Mouse (Mus musculus): ENCODE data around the gene Wfdc1. TPM values are rescaled to one million over a fixed set of nuclear protein-coding genes. Genes with fewer than 3 reads are reported as not detected.
A peak's percentile ranks its signal among the peaks of the same experiment; 100 is the strongest.

Wfdc1 gene
- polyA plus RNA-seq, 1 experiment from 2014 or later: 7.5 TPM

DNA sequence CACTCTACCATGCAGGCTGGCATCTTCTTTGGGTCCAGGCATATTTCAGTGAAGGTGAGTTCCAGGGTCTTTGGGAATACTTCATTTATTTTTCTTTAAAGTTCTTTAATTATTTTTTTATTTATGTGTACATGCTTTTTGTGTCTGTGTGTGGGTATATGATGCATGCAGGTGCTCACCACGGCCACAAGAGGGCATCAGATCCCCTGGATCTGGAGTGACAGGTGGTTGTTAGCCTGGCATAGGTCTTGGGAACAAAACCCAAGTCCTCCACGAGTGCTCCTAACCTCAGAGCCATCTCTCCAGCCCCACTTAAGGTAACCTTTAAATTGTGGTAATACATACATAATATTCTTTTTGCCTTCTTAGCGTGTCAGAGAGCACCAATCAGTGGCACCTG, 20.0 kb upstream of the Wfdc1 start:
- Histone ChIP-seq H3K27me3 (ENCODE audit: control insufficient read depth, insufficient read depth, low read length) (no peaks in the 10 kb centered on the region), H3K4me2 (ENCODE audit: low read depth, low read length) (no peak overlapping the region), H3K27ac (ENCODE audit: low read length) (no peak overlapping the region), H3K9me3 (replicated peaks; ENCODE audit: control insufficient read depth, low read length) (peaks cover 4% of the 10 kb centered on the region), H3K4me3 (ENCODE audit: low read length) (no peak overlapping the region), H3K36me3 (ENCODE audit: control insufficient read depth, insufficient read depth) (no peaks in the 10 kb centered on the region), H3K9ac (ENCODE audit: low read length) (no peak overlapping the region), H3K4me1 (ENCODE audit: control insufficient read depth, insufficient read depth, low read length) (no peaks in the 10 kb centered on the region)
- WGBS: 64% methylated on average over 3 of the region's 3 CpGs
- ATAC-seq (replicated peaks; ENCODE audit: extremely low read depth, insufficient read depth, low FRiP score): no peak

DNA sequence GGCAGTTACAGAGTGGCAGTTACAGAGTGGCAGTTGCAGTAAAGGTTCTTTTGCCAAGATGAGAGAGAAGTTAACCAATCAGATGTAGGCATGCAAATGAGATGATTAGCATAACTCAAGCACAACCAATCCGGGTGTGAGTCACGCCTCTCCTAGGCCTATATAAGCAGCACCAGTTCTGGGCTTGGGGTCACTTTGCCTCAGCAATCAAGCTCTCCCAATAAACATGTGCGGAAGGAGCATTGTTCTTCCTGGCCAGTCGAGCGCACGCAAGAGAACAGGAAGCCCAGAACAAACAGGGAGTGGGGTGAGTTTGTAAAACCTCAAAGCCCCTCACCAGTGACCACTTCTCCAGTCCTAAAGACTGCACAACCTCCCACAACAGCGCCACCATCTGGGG, 19.3 kb upstream of the Wfdc1 start:
- Histone ChIP-seq H3K27ac (ENCODE audit: low read length) (no peak overlapping the region), H3K4me3 (ENCODE audit: low read length) (no peak overlapping the region), H3K9me3 (replicated peaks; ENCODE audit: control insufficient read depth, low read length) (peaks cover 4% of the 10 kb centered on the region), H3K4me2 (ENCODE audit: low read depth, low read length) (no peak overlapping the region), H3K27me3 (ENCODE audit: control insufficient read depth, insufficient read depth, low read length) (no peaks in the 10 kb centered on the region; the same call in 1 of the 2 replicates), H3K36me3 (ENCODE audit: control insufficient read depth, insufficient read depth) (no peaks in the 10 kb centered on the region), H3K4me1 (ENCODE audit: control insufficient read depth, insufficient read depth, low read length) (no peaks in the 10 kb centered on the region), H3K9ac (ENCODE audit: low read length) (no peak overlapping the region)
- WGBS: 81% methylated on average over 7 of the region's 7 CpGs
- no peak for ATAC-seq (replicated peaks; ENCODE audit: extremely low read depth, insufficient read depth, low FRiP score)

DNA sequence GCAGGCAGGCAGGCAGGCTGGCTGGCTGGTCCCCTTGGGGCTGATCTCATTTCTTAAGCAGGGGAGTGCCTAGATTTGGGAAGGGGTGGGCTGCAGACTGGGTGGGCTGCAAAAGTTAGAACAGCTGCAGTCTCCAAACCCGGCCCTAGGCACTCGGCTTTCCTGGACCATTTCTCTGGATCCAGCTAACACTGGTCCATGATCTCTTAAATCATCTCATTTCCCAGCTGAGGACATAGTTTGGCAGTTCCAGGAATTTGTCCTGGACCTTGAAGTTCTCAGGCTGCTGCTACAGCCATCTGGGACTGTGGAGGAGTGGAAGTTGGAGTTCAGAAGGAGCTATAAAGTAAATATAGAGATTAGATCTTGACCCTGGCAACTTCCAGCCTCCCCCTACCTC, 14.8 kb upstream of the Wfdc1 start:
- Histone ChIP-seq H3K4me1 (ENCODE audit: control insufficient read depth, insufficient read depth, low read length) (no peaks in the 10 kb centered on the region), H3K36me3 (ENCODE audit: control insufficient read depth, insufficient read depth) (no peaks in the 10 kb centered on the region), H3K4me2 (ENCODE audit: low read depth, low read length) (no peak overlapping the region), H3K9me3 (replicated peaks; ENCODE audit: control insufficient read depth, low read length) (peaks cover 2% of the 10 kb centered on the region), H3K27ac (ENCODE audit: low read length) (no peak overlapping the region), H3K9ac (ENCODE audit: low read length) (no peak overlapping the region), H3K27me3 (ENCODE audit: control insufficient read depth, insufficient read depth, low read length) (no peaks in the 10 kb centered on the region; the same call in 1 of the 2 replicates), H3K4me3 (ENCODE audit: low read length) (no peak overlapping the region)
- ATAC-seq (replicated peaks; ENCODE audit: extremely low read depth, insufficient read depth, low FRiP score): peak; percentile 23; the same call in 1 of the 2 replicates
- 44% methylated on average over 2 of the region's 2 CpGs for WGBS

DNA sequence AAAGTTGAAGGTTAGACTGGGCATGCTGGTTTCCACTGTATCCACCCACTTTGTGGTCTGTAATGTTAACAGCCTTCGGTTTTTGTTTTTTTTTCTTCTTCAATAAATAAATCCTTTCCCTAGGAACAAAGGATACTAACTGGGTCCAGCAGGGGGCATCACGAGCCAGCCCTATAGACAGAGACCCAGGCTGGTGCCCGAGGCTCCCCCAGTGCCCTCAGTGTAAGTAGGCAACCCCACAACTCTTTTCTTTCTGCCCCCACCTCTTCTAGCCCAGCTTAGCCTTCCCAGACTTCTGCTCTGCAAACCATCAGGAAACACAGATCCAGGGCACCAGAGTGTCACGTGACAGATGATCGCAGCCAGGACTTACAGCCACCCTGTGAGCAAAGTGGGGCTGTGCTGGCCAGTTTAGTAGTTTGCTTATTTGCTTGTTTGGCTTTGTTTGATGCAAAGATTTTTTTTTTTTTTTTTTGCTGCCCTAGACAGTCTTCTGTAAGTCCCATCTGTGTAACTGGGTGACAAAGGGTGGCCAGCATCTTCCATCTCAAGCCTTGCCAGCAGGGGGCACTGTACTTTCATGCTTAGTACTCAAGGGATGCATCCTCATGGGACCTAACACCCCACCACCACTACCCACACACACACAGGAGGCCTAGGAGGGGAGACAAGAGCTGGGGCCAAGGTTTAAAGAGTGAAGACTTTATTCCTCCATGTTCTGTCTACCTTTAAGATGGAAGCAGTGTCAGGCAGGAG, 9.3 kb upstream of the Wfdc1 start:
- Histone ChIP-seq H3K27me3 (ENCODE audit: control insufficient read depth, insufficient read depth, low read length) (no peaks in the 10 kb centered on the region), H3K36me3 (ENCODE audit: control insufficient read depth, insufficient read depth) (no peaks in the 10 kb centered on the region), H3K9me3 (replicated peaks; ENCODE audit: control insufficient read depth, low read length) (peaks cover 3% of the 10 kb centered on the region; the same call in 1 of the 2 replicates), H3K4me2 (ENCODE audit: low read depth, low read length) (no peak overlapping the region), H3K27ac (ENCODE audit: low read length) (no peak overlapping the region), H3K4me1 (ENCODE audit: control insufficient read depth, insufficient read depth, low read length) (peaks cover 10% of the 10 kb centered on the region), H3K9ac (ENCODE audit: low read length) (no peak overlapping the region), H3K4me3 (ENCODE audit: low read length) (no peak overlapping the region)
- no peak; the same call in 1 of the 2 replicates for ATAC-seq (replicated peaks; ENCODE audit: extremely low read depth, insufficient read depth, low FRiP score)
- WGBS: 43% methylated on average over 5 of the region's 5 CpGs

DNA sequence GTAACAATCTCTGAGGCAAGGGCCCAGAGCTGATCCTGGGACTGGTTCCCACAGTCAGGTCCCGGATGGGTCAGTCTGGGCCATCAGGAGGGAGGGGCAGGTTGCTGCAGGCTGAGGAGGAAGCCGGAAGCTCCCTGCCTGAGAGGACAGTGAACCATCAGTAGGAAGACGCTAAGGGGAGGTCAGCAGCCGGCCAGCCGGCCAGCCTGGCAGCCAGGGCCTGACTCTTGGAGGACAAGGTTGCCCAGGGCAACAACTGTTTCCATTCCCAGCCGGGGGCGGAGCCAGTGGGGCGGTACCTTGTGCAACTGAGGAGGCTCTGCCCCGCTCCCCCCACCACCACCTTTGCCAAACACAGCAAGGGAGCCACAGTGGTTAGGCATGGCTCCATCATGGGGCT, 5.1 kb upstream of the Wfdc1 start:
- Histone ChIP-seq H3K9ac (ENCODE audit: low read length) (no peak overlapping the region), H3K27ac (ENCODE audit: low read length) (no peak overlapping the region; the same call in 1 of the 2 replicates)
- 6% methylated on average over 9 of the region's 9 CpGs for WGBS

DNA sequence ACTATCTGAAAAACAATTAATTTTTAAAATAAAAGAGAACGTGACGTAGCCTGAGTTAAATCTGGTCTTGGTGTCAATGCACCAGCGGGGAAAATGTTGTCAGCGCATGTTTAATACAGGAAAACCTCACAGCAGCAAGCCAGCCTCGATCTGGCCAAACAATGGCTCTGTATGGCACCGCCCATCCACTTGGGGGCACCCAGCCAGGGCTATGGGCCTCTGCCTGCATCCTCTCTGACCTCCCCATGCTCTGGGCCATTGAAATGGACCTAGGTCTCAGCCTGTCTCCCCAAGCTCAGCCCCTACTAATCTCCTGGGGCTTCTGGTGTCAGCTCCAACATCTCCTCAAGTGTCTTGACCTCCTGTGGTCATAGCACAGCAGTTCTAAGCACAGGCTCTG, 4.3 kb upstream of the Wfdc1 start:
- no peak for ATAC-seq (replicated peaks; ENCODE audit: extremely low read depth, insufficient read depth, low FRiP score)
- WGBS: 69% methylated on average over 6 of the region's 6 CpGs

More for the DNA sequence above, 5.1 kb upstream of the Wfdc1 start:
- Histone ChIP-seq H3K9me3 (replicated peaks; ENCODE audit: control insufficient read depth, low read length) (peaks cover 3% of the 10 kb centered on the region; the same call in 1 of the 2 replicates), H3K36me3 (ENCODE audit: control insufficient read depth, insufficient read depth) (no peaks in the 10 kb centered on the region), H3K4me3 (ENCODE audit: low read length) (no peak overlapping the region), H3K27me3 (ENCODE audit: control insufficient read depth, insufficient read depth, low read length) (no peaks in the 10 kb centered on the region), H3K4me1 (ENCODE audit: control insufficient read depth, insufficient read depth, low read length) (peaks cover 20% of the 10 kb centered on the region), H3K4me2 (ENCODE audit: low read depth, low read length) (no peak overlapping the region)
- peak; percentile 63 for ATAC-seq (replicated peaks; ENCODE audit: extremely low read depth, insufficient read depth, low FRiP score)

DNA sequence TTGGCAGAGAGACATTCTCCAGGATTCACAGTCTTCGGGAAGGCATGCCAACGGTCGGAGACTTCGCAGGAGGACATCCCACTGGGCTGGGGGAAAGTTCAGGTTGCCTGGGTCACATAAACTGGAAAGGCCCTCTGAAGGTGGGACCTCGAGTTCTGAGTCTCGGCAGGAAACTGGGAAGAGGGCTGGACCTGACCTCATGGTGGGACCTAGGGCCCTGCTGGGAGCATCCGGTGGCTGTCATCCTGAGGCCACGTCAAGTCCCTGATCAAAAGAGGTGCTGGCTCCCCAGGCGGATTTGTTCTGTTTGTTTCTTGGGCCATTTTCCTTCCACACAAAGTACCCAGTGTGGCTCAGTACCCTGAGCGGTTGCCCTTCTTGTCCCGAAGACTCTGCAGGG, 2.7 kb upstream of the Wfdc1 start:
- no peak overlapping the region for H3K4me2 ChIP-seq (ENCODE audit: low read depth, low read length)
- no peak overlapping the region for H3K27ac ChIP-seq (ENCODE audit: low read length)
- no peaks in the 10 kb centered on the region for H3K36me3 ChIP-seq (ENCODE audit: control insufficient read depth, insufficient read depth)
- H3K9me3 ChIP-seq (replicated peaks; ENCODE audit: control insufficient read depth, low read length): no peaks in the 10 kb centered on the region
- peaks cover 27% of the 10 kb centered on the region for H3K4me1 ChIP-seq (ENCODE audit: control insufficient read depth, insufficient read depth, low read length)
- no peak overlapping the region for H3K4me3 ChIP-seq (ENCODE audit: low read length)
- WGBS: 70% methylated on average over 11 of the region's 11 CpGs
- no peak overlapping the region for H3K9ac ChIP-seq (ENCODE audit: low read length)
- no peak for ATAC-seq (replicated peaks; ENCODE audit: extremely low read depth, insufficient read depth, low FRiP score)
- H3K27me3 ChIP-seq (ENCODE audit: control insufficient read depth, insufficient read depth, low read length): no peaks in the 10 kb centered on the region

More for the DNA sequence above, 4.3 kb upstream of the Wfdc1 start:
- Histone ChIP-seq H3K36me3 (ENCODE audit: control insufficient read depth, insufficient read depth) (no peaks in the 10 kb centered on the region), H3K27me3 (ENCODE audit: control insufficient read depth, insufficient read depth, low read length) (no peaks in the 10 kb centered on the region), H3K9ac (ENCODE audit: low read length) (no peak overlapping the region), H3K9me3 (replicated peaks; ENCODE audit: control insufficient read depth, low read length) (peaks cover 3% of the 10 kb centered on the region; the same call in 1 of the 2 replicates), H3K4me2 (ENCODE audit: low read depth, low read length) (no peak overlapping the region), H3K4me3 (ENCODE audit: low read length) (no peak overlapping the region), H3K27ac (ENCODE audit: low read length) (no peak overlapping the region), H3K4me1 (ENCODE audit: control insufficient read depth, insufficient read depth, low read length) (peaks cover 27% of the 10 kb centered on the region)

DNA sequence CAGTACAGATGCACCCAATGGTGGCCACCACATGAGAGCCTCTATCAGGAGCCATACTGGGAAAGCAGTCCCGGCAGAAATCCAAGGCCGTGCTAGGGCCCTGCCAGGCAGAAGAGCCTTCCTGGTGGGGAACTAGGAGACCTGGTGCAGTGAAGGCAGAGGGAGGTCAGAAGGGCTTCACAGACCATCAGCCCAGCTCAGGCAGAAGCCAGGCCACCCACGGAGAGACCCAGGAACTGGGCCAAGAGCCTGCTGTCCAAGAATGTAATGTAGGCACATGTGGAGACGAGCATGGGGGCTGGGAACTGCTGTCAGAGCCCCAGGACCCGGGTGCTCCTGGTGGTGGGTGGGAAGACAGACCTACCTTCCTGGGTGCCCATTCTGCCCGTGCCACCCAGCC, 895 bp upstream of the Wfdc1 start:
- H3K4me3 ChIP-seq (ENCODE audit: low read length): no peak overlapping the region
- H3K27me3 ChIP-seq (ENCODE audit: control insufficient read depth, insufficient read depth, low read length): no peaks in the 10 kb centered on the region
- no peak overlapping the region for H3K4me2 ChIP-seq (ENCODE audit: low read depth, low read length)
- WGBS: 56% methylated on average over 6 of the region's 6 CpGs
- H3K9ac ChIP-seq (ENCODE audit: low read length): no peak overlapping the region
- no peaks in the 10 kb centered on the region for H3K36me3 ChIP-seq (ENCODE audit: control insufficient read depth, insufficient read depth)
- H3K27ac ChIP-seq (ENCODE audit: low read length): no peak overlapping the region
- peaks cover 30% of the 10 kb centered on the region for H3K4me1 ChIP-seq (ENCODE audit: control insufficient read depth, insufficient read depth, low read length)
- H3K9me3 ChIP-seq (replicated peaks; ENCODE audit: control insufficient read depth, low read length): no peaks in the 10 kb centered on the region
- no peak for ATAC-seq (replicated peaks; ENCODE audit: extremely low read depth, insufficient read depth, low FRiP score)

DNA sequence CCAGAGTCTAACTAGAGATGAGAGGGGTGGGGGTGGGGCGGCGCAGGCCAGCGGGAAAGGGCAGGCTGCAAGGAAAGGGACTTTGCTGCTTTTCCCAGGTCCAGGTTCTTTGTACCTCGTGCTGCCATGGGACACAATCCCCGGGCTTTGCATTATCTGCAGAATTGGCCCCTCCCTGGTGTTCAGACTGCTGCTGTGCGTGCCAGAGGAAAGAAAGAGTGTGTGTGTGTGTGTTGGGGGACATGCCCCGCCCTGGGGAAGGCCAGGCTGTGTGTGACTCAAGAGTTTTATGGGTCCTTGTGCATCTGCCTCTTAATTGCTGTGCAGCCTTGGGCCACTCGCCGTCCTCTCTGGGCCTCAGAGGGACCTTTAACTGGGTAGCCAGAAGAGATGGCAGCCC, 2.3 kb downstream of the Wfdc1 start:
- H3K4me2 ChIP-seq (ENCODE audit: low read depth, low read length): no peak overlapping the region
- no peaks in the 10 kb centered on the region for H3K9me3 ChIP-seq (replicated peaks; ENCODE audit: control insufficient read depth, low read length)
- no peaks in the 10 kb centered on the region for H3K36me3 ChIP-seq (ENCODE audit: control insufficient read depth, insufficient read depth)
- no peak overlapping the region for H3K4me3 ChIP-seq (ENCODE audit: low read length)
- ATAC-seq (replicated peaks; ENCODE audit: extremely low read depth, insufficient read depth, low FRiP score): no peak
- no peak overlapping the region for H3K27ac ChIP-seq (ENCODE audit: low read length)
- peaks cover 28% of the 10 kb centered on the region for H3K4me1 ChIP-seq (ENCODE audit: control insufficient read depth, insufficient read depth, low read length)
- no peaks in the 10 kb centered on the region for H3K27me3 ChIP-seq (ENCODE audit: control insufficient read depth, insufficient read depth, low read length)
- no peak overlapping the region for H3K9ac ChIP-seq (ENCODE audit: low read length)
- WGBS: 63% methylated on average over 9 of the region's 9 CpGs
